ENCODE assay signal across 23 mouse cellular contexts in the genomic region with DNA sequence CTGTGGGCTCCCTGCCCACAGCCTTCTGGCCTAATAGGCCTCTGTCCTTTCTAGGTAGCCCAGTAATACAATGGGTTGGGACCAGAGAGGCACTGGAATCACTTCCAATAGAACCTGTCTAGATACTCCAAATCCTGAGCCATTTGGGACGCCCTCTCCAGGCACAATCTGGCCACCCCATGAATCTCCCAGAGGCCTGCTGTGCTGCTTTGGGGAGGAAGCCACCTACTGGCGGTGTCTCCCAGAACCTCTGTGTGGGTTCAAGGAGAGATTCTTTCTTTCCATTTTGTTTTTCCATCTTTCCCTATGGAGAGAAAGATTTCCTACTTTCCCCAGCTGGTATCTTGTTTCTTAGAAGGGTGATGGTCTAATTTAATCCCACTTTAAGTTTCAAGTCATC. TPM values are rescaled to one million over a fixed set of nuclear protein-coding genes. Genes with fewer than 3 reads are reported as not detected.
DNase-seq lines count a peak whose midpoint lies in the region; TF ChIP-seq lines count a peak whose summit lies in the region.
"Had no signal": no experiment of that assay in that cellular context is flagged by ENCODE, and none has a peak within 500 bp of the region (broad histone marks: within the 10 kb centered on the region; RNA-seq: fewer than 3 reads in every experiment).

No protein-coding gene starts in this region.

- H3K27ac ChIP-seq in gastrocnemius, adult 2 months, result peak overlapping the region; percentile 72
- H3K27ac ChIP-seq: embryonic facial prominence, embryonic 15.5 days; forebrain, embryonic 12.5 days; heart, embryonic 13.5 days; hindbrain, embryonic 15.5 days; limb, embryonic 13.5 days; liver, embryonic 14.5 days; macrophage; midbrain, embryonic 13.5 days had no signal

- no peak overlapping the region for H3K4me3 ChIP-seq in gastrocnemius, adult 2 months
- H3K4me3 ChIP-seq: embryonic facial prominence, embryonic 10.5 days; embryonic facial prominence, embryonic 15.5 days; forebrain, embryonic 12.5 days; heart, embryonic 13.5 days; hindbrain, embryonic 10.5 days; hindbrain, embryonic 15.5 days; limb, embryonic 13.5 days; midbrain, embryonic 13.5 days had no signal

- intact Hi-C loops in gastrocnemius, adult 2 months (cut with DNase I), result loop anchor here (2.0 kb wide), 1 partner anchor 41 kb away; no protein-coding TSS in a partner anchor
- intact Hi-C loops in gastrocnemius, postnatal 36 days (cut with DNase I), result no loop called here

- peak; percentile 42 for DNase-seq in gastrocnemius, adult 2 months
- no peak for DNase-seq in gastrocnemius, postnatal 36 days
- DNase-seq in kidney, adult 9 months, result peak; percentile 19
- DNase-seq in kidney, adult 18-20 months, result no peak
- peak; percentile 12 for DNase-seq in 416B (ENCODE audit: low read depth)
- peak; percentile 54 for DNase-seq in ES-CJ7 (ENCODE audit: low read depth, low spot score)
- no peak for DNase-seq in thymus, postnatal 4 days
- no peak for DNase-seq in neural tube, embryonic 10.5 days (ENCODE audit: extremely low spot score, low spot score)
- DNase-seq: adrenal gland, postnatal 10 days; cerebellum, adult 8-10 months; heart, adult 11 months had no signal

- TF ChIP-seq CTCF in gastrocnemius, adult 2 months (IDR thresholded peaks at IDR 0.05), result peak; percentile 46

RNA-seq across cellular contexts. Expression of gene Map2k3, which starts 44.4 kb away (rescaled TPM):
- total RNA-seq in gastrocnemius, adult 2 months (2021), result 100 to 1,000 TPM; 136 to 159 TPM
- 100 to 1,000 TPM; 172 to 192 TPM for total RNA-seq in gastrocnemius, postnatal 36 days (2021)

RNA-seq across cellular contexts. Expression of gene Kcnj12, which starts 46.1 kb away (rescaled TPM):
- 10 to 100 TPM; 50.4 to 65.8 TPM for total RNA-seq in gastrocnemius, adult 2 months (2021)
- total RNA-seq in gastrocnemius, postnatal 36 days (2021), result 10 to 100 TPM; 56.1 to 69.0 TPM
- total RNA-seq: megakaryocyte-erythroid progenitor cell, adult 5-6 weeks; neutrophil, adult 5-6 weeks had no signal

Comparison
In these comparisons a context has a peak if more than half of its experiments do, and no peak if none do; other contexts are left out.
1. DNase-seq: peak in gastrocnemius, adult 2 months (single experiment), kidney, adult 9 months (single experiment), 416B (single experiment) and ES-CJ7 (single experiment); none in gastrocnemius, postnatal 36 days (0 of 2), kidney, adult 18-20 months (single experiment), thymus, postnatal 4 days (single experiment) and neural tube, embryonic 10.5 days (single experiment).